Mouse (Mus musculus): ENCODE measurements at regions not wholly inside any gene's neighbourhood (a gene's known extent, or its start where the extent isn't known, plus 50 kb on each side); places are given as distances from the start of the nearest gene placed in this dataset.

DNA sequence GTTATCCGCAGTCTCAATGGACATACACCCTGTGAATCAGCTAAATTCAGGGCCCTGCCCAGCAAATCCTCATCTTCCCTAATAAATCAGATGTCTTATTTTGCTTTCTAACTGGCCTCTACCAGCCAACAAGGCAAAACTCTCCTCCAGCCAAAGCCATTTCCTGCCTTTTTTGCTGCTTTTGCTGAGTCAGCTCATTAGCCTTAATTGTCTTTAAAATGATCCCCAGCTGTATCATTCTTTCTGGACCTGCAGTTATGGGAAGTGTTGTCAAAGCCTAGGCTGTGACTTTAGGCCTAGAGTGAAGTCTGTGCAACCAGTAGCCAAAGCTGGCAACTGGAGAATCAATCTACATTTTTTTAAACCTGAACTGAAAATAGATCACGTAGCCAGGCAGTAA lies 81.4 kb downstream of the Mtpn start:
- no peak for DNase-seq (ENCODE audit: low read depth, low spot score)

DNA sequence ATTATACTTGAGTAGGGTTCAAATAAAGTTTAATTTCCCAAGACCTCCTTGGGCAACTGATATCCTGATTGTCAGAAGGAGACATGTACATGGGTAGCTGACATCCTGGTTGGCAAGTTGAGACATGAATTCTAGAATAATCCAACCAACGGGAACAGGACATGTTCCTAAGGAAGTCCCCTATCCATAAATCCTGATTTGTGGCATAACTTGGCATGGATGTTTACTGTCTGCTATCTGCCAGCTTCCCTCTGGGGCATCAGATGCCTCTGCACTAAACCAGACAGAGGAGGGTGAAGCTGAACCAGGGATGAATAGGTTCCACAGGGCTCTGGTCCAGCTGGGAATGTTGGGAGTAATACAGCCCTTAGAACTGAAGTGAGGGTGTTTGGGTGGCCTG lies 94.7 kb downstream of the Mtpn start:
- DNase-seq (ENCODE audit: low read depth, low spot score) = no peak
- no peak for TF ChIP-seq MAFK (IDR thresholded peaks at IDR 0.05; ENCODE audit: insufficient read depth, low read depth, low read length)
- TF ChIP-seq ZC3H11A (IDR thresholded peaks at IDR 0.05; ENCODE audit: borderline replicate concordance, low read depth, low read length) = no peak
- no peak for TF ChIP-seq ZNF384 (IDR thresholded peaks at IDR 0.05; ENCODE audit: low read depth, low read length)
- TF ChIP-seq CHD2 (IDR thresholded peaks at IDR 0.05; ENCODE audit: low read depth, low read length) = no peak
- Histone ChIP-seq H3K36me3 (ENCODE audit: control insufficient read depth, insufficient read depth, low read length, poor library complexity, severe bottlenecking) (no peaks in the 10 kb centered on the region), H3K27ac (ENCODE audit: insufficient read depth, low read depth, low read length, poor library complexity, severe bottlenecking) (no peak overlapping the region), H3K4me3 (ENCODE audit: insufficient read depth in 1 of 2, low read depth in 1 of 2, low read length in 2 of 2, poor library complexity in 1 of 2, severe bottlenecking in 1 of 2) (no peak overlapping the region), H3K9ac (ENCODE audit: insufficient read depth, low read depth, low read length, poor library complexity, severe bottlenecking) (no peak overlapping the region), H3K4me1 (ENCODE audit: control insufficient read depth in 2 of 2, insufficient read depth in 2 of 2, low read length in 2 of 2, poor library complexity in 1 of 2) (no peaks in the 10 kb centered on the region), H3K9me3 (ENCODE audit: control insufficient read depth, insufficient read depth, low read depth, low read length) (no peaks in the 10 kb centered on the region)
- in situ Hi-C loops (cut with MboI; ENCODE audit: low sequenced_read_pairs in 2 of 2, unreplicated experiment in 2 of 2) = no loop called here

More for the DNA sequence above, 81.4 kb downstream of the Mtpn start:
- no peak overlapping the region for H3K9ac ChIP-seq (ENCODE audit: insufficient read depth, low read depth, low read length, poor library complexity, severe bottlenecking)
- H3K4me1 ChIP-seq (ENCODE audit: control insufficient read depth in 2 of 2, insufficient read depth in 2 of 2, low read length in 2 of 2, poor library complexity in 1 of 2) = no peaks in the 10 kb centered on the region
- H3K9me3 ChIP-seq (ENCODE audit: control insufficient read depth, insufficient read depth, low read depth, low read length) = no peaks in the 10 kb centered on the region
- TF ChIP-seq ZNF384 (IDR thresholded peaks at IDR 0.05; ENCODE audit: low read depth, low read length) (no peak), MAFK (IDR thresholded peaks at IDR 0.05; ENCODE audit: insufficient read depth, low read depth, low read length) (peak; percentile 91)
- no peak overlapping the region for H3K27ac ChIP-seq (ENCODE audit: insufficient read depth, low read depth, low read length, poor library complexity, severe bottlenecking)
- H3K4me3 ChIP-seq (ENCODE audit: insufficient read depth in 1 of 2, low read depth in 1 of 2, low read length in 2 of 2, poor library complexity in 1 of 2, severe bottlenecking in 1 of 2) = no peak overlapping the region
- H3K36me3 ChIP-seq (ENCODE audit: control insufficient read depth, insufficient read depth, low read length, poor library complexity, severe bottlenecking) = no peaks in the 10 kb centered on the region
- in situ Hi-C loops (cut with MboI; ENCODE audit: low sequenced_read_pairs in 2 of 2, unreplicated experiment in 2 of 2) = no loop called here

DNA sequence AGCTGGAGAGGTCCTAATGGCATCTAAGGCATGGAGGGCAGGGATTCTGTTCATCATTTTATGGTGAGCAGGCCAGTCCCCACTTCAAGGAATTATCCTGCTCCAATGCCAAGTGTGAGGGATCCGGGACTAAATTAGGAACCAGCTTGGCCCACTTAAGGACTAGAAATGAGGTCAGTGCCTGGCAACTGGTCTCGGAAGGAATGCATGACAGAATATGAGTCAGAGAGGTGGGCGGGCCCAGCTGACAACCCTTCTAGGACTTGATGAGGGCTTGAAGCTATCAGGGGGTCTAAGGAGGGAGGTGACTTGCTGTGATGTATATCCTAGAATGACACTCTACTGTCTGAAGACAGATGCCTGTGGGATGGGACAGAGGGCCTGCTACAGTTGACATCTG lies 100.4 kb upstream of the Fam180a start:
- no peaks in the 10 kb centered on the region for H3K9me3 ChIP-seq (ENCODE audit: control insufficient read depth, insufficient read depth, low read depth, low read length)
- TF ChIP-seq HCFC1 (IDR thresholded peaks at IDR 0.05; ENCODE audit: borderline replicate concordance, insufficient read depth, low read length) (no peak), ZNF384 (IDR thresholded peaks at IDR 0.05; ENCODE audit: low read depth, low read length) (no peak), MAFK (IDR thresholded peaks at IDR 0.05; ENCODE audit: insufficient read depth, low read depth, low read length) (no peak), CHD2 (IDR thresholded peaks at IDR 0.05; ENCODE audit: low read depth, low read length) (no peak), ZC3H11A (IDR thresholded peaks at IDR 0.05; ENCODE audit: borderline replicate concordance, low read depth, low read length) (no peak)
- H3K4me1 ChIP-seq (ENCODE audit: control insufficient read depth in 2 of 2, insufficient read depth in 2 of 2, low read length in 2 of 2, poor library complexity in 1 of 2) = no peaks in the 10 kb centered on the region
- in situ Hi-C loops (cut with MboI; ENCODE audit: low sequenced_read_pairs in 2 of 2, unreplicated experiment in 2 of 2) = no loop called here
- no peaks in the 10 kb centered on the region for H3K36me3 ChIP-seq (ENCODE audit: control insufficient read depth, insufficient read depth, low read length, poor library complexity, severe bottlenecking)
- H3K4me3 ChIP-seq (ENCODE audit: insufficient read depth in 1 of 2, low read depth in 1 of 2, low read length in 2 of 2, poor library complexity in 1 of 2, severe bottlenecking in 1 of 2) = no peak overlapping the region
- H3K27ac ChIP-seq (ENCODE audit: insufficient read depth, low read depth, low read length, poor library complexity, severe bottlenecking) = no peak overlapping the region
- no peak for DNase-seq (ENCODE audit: low read depth, low spot score)
- no peak overlapping the region for H3K9ac ChIP-seq (ENCODE audit: insufficient read depth, low read depth, low read length, poor library complexity, severe bottlenecking)

DNA sequence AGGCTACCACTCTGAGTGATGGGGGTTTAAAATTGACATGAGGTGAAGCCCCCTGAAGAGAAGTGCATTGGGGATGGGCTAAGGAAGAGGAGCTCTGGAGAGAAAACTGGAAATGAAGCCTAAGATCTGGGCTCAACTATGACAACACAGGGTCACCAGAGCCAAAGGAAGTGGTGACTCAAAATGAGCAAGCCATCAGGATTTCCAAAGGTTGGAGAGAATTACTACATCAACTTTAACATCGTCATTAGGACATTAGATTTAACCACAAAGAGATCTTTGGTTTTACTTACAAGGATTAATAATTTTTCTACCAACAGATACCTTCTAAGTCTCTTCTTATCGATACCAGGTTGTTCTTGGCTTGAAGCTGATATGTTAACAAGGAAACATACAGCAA lies 98.6 kb upstream of the Fam180a start:
- Histone ChIP-seq H3K9ac (ENCODE audit: insufficient read depth, low read depth, low read length, poor library complexity, severe bottlenecking) (no peak overlapping the region), H3K9me3 (ENCODE audit: control insufficient read depth, insufficient read depth, low read depth, low read length) (no peaks in the 10 kb centered on the region), H3K27ac (ENCODE audit: insufficient read depth, low read depth, low read length, poor library complexity, severe bottlenecking) (no peak overlapping the region), H3K4me3 (ENCODE audit: insufficient read depth in 1 of 2, low read depth in 1 of 2, low read length in 2 of 2, poor library complexity in 1 of 2, severe bottlenecking in 1 of 2) (no peak overlapping the region), H3K4me1 (ENCODE audit: control insufficient read depth in 2 of 2, insufficient read depth in 2 of 2, low read length in 2 of 2, poor library complexity in 1 of 2) (no peaks in the 10 kb centered on the region), H3K36me3 (ENCODE audit: control insufficient read depth, insufficient read depth, low read length, poor library complexity, severe bottlenecking) (no peaks in the 10 kb centered on the region)
- TF ChIP-seq ZC3H11A (IDR thresholded peaks at IDR 0.05; ENCODE audit: borderline replicate concordance, low read depth, low read length) (no peak), CHD2 (IDR thresholded peaks at IDR 0.05; ENCODE audit: low read depth, low read length) (no peak), MAFK (IDR thresholded peaks at IDR 0.05; ENCODE audit: insufficient read depth, low read depth, low read length) (no peak), ZNF384 (IDR thresholded peaks at IDR 0.05; ENCODE audit: low read depth, low read length) (no peak), HCFC1 (IDR thresholded peaks at IDR 0.05; ENCODE audit: borderline replicate concordance, insufficient read depth, low read length) (no peak)
- in situ Hi-C loops (cut with MboI; ENCODE audit: low sequenced_read_pairs in 2 of 2, unreplicated experiment in 2 of 2) = no loop called here
- no peak for DNase-seq (ENCODE audit: low read depth, low spot score)

DNA sequence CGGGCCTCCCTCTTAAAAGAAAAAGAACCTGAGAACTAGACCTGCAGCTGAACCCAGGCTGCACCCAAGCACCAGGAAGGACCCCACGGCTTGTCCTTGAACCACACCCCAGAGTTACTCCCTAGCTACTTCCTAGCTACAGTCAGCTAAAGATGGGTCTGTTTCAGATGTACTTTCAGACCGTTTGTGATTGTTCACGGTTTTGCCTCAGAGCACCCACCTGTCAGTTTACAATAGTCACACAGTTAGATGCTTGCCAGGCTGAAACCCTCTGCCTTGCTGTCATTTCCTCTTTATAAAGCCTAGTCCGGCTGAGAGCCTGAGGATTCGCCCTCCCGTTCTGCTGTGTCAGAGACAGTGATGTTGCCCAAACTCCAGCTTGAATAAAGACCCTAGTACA lies 95.0 kb upstream of the Fam180a start:
- no peak for DNase-seq (ENCODE audit: low read depth, low spot score)
- Histone ChIP-seq H3K9me3 (ENCODE audit: control insufficient read depth, insufficient read depth, low read depth, low read length) (no peaks in the 10 kb centered on the region), H3K9ac (ENCODE audit: insufficient read depth, low read depth, low read length, poor library complexity, severe bottlenecking) (no peak overlapping the region), H3K36me3 (ENCODE audit: control insufficient read depth, insufficient read depth, low read length, poor library complexity, severe bottlenecking) (no peaks in the 10 kb centered on the region), H3K4me3 (ENCODE audit: insufficient read depth in 1 of 2, low read depth in 1 of 2, low read length in 2 of 2, poor library complexity in 1 of 2, severe bottlenecking in 1 of 2) (no peak overlapping the region), H3K27ac (ENCODE audit: insufficient read depth, low read depth, low read length, poor library complexity, severe bottlenecking) (no peak overlapping the region), H3K4me1 (ENCODE audit: control insufficient read depth in 2 of 2, insufficient read depth in 2 of 2, low read length in 2 of 2, poor library complexity in 1 of 2) (no peaks in the 10 kb centered on the region)
- in situ Hi-C loops (cut with MboI; ENCODE audit: low sequenced_read_pairs in 2 of 2, unreplicated experiment in 2 of 2) = no loop called here
- TF ChIP-seq ZC3H11A (IDR thresholded peaks at IDR 0.05; ENCODE audit: borderline replicate concordance, low read depth, low read length) = no peak
- TF ChIP-seq ZNF384 (IDR thresholded peaks at IDR 0.05; ENCODE audit: low read depth, low read length) = no peak
- no peak for TF ChIP-seq HCFC1 (IDR thresholded peaks at IDR 0.05; ENCODE audit: borderline replicate concordance, insufficient read depth, low read length)
- TF ChIP-seq CHD2 (IDR thresholded peaks at IDR 0.05; ENCODE audit: low read depth, low read length) = no peak
- no peak for TF ChIP-seq MAFK (IDR thresholded peaks at IDR 0.05; ENCODE audit: insufficient read depth, low read depth, low read length)

All from ES-E14 (cell line).